Mouse (Mus musculus) forebrain, embryonic 15.5 days (tissue): ENCODE measurements around the gene Zdhhc1. TPM values are rescaled to one million over a fixed set of nuclear protein-coding genes. Genes with fewer than 3 reads are reported as not detected.
A peak's percentile ranks its signal among the peaks of the same experiment; 100 is the strongest.

Experiments used
- ATAC-seq: fragments of 200-750 bp; cut with Nextera tagmentation; replicated peaks from 2 replicates; pipeline ENCODE4 v1.8.0; 2017; ENCODE audit warnings: mild to moderate bottlenecking, moderate TSS enrichment, moderate library complexity
- H3K27ac ChIP-seq: fragments of 300-500 bp; sonication (generic); replicated peaks from 2 replicates; pipeline ENCODE4 v1.5.1; 2015; ENCODE audit warnings: mild to moderate bottlenecking, inconsistent platforms
- H3K27me3 ChIP-seq: fragments of 300-500 bp; sonication (generic); 2 replicates; pipeline ENCODE4 v1.6.1; 2015; ENCODE audit warnings: inconsistent platforms
- H3K36me3 ChIP-seq: fragments of 300-500 bp; sonication (generic); 2 replicates; pipeline ENCODE4 v1.6.1; 2015; ENCODE audit warnings: mild to moderate bottlenecking, inconsistent platforms
- H3K4me1 ChIP-seq: fragments of 300-500 bp; sonication (generic); 2 replicates; pipeline ENCODE4 v1.6.1; 2015; ENCODE audit warnings: inconsistent platforms
- H3K4me2 ChIP-seq: fragments of 300-500 bp; sonication (generic); replicated peaks from 2 replicates; pipeline ENCODE4 v1.6.1; 2015; ENCODE audit warnings: mild to moderate bottlenecking, inconsistent platforms
- H3K4me3 ChIP-seq: fragments of 300-500 bp; sonication (generic); 2 replicates; pipeline ENCODE4 v1.5.1; 2015; ENCODE audit warnings: mild to moderate bottlenecking, inconsistent platforms
- H3K9ac ChIP-seq: fragments of 300-500 bp; sonication (generic); replicated peaks from 2 replicates; pipeline ENCODE4 v1.6.1; 2015; ENCODE audit warnings: mild to moderate bottlenecking, inconsistent platforms
- H3K9me3 ChIP-seq: fragments of 300-500 bp; sonication (generic); 2 replicates; pipeline ENCODE4 v1.6.1; 2016; ENCODE audit warnings: inconsistent platforms
- WGBS: fragments of 180-500 bp; shearing (Covaris S2); methylation state at CpG from one replicate; pipeline ENCODE4 v1.1.7; 2015; ENCODE audit warnings: mixed read lengths; 5-methylcytosine and 5-hydroxymethylcytosine counted together
- polyA plus RNA-seq: library from polyadenylated mRNA; unstranded; fragments of >200 nt; fragmentation: Nextera tagmentation; extraction: Ambion mirVana; gene quantifications from 2 replicates; pipeline ENCODE4 v1.2.1, GENCODE M21; 2015

Gene Zdhhc1
- polyA plus RNA-seq, 1 experiment from 2014 or later: 31.3 TPM

DNA sequence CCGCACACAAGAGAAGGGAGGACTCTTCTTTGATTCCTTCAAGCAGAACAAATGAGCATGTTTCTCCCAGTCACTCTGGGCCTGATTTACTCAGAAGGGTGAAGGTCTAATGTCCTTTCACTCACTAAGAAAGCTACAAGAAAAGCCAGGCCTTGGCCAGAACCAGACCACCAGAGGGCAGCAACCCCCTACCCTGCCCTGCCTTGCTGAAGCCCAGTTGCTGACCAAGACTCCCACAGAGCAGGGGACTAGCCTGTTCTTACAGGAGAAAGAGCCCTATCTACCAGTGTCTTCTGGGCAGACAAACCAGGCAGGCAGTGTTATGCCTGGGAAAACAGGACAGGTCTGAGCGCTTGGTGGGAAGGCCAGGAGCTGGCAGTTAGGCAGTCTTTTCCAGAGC, 12.3 kb downstream of the Zdhhc1 start:
- no peak for ATAC-seq
- Histone ChIP-seq H3K36me3 (no peaks in the 10 kb centered on the region), H3K27me3 (no peaks in the 10 kb centered on the region), H3K4me3 (no peak overlapping the region), H3K4me1 (no peaks in the 10 kb centered on the region), H3K27ac (no peak overlapping the region), H3K4me2 (no peak overlapping the region), H3K9ac (no peak overlapping the region), H3K9me3 (no peaks in the 10 kb centered on the region)
- WGBS: 35% methylated on average over 2 of the region's 2 CpGs

DNA sequence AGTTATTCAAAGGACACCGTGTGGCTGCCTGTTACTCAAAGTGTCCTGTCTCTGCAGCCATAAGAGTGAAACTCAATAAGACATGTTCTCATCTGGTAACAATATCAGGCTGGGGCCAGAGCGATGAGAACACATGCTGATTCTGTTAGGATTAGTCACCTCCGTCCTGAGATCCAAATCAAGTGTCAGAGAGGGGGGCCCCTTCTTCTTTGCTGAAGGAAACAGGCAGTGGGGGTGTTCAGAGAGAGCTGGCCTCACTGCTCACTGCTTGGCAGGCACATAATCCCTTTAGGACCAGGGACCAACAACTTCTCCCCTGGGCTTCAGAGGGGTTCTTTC, 12.7 kb downstream of the Zdhhc1 start:
- Histone ChIP-seq H3K4me2 (no peak overlapping the region), H3K4me3 (no peak overlapping the region), H3K36me3 (no peaks in the 10 kb centered on the region), H3K27ac (no peak overlapping the region), H3K9me3 (no peaks in the 10 kb centered on the region), H3K27me3 (no peaks in the 10 kb centered on the region), H3K9ac (no peak overlapping the region), H3K4me1 (no peaks in the 10 kb centered on the region)
- no peak for ATAC-seq
- WGBS: 34% methylated on average over 3 of the region's 3 CpGs

DNA sequence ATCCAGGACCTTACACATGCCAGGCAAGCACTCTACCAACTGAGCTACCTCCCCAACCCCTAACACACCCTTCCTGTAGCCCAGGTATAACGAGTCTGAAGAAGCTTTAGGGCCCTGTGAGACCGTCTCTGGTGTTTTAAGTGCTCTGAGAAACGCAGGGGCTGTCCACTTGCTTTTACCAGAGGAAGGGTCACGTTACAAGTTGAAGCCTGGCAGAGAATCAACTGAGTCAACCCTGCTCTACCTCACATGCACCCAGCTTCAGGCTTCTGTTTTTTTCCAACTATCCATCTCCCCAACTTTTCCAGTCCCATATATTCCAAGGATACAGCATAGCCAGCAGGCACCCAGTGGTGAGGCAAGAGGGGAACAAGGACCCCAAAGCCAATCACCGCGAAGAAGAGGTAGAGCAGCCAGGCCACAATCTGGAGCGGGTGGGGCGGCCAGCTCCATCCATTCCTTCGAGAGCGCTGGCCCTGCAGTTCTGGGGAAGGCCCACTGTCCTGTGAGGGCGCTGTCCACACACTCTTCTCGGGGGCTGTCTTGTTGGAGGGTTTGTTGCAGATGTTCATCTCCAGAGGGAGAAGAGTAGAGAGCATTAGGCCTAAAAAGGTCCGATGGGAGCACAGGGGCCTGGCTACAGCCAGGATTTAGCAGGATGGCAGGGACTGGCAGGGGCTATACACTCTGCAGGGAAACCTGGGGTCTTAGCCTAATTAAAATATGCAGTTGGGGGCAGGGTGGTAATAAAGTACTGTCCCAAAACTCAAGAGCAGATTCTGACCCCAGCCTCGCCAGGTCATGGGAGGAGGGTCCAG, 13.3 kb downstream of the Zdhhc1 start:
- WGBS: 36% methylated on average over 14 of the region's 14 CpGs

DNA sequence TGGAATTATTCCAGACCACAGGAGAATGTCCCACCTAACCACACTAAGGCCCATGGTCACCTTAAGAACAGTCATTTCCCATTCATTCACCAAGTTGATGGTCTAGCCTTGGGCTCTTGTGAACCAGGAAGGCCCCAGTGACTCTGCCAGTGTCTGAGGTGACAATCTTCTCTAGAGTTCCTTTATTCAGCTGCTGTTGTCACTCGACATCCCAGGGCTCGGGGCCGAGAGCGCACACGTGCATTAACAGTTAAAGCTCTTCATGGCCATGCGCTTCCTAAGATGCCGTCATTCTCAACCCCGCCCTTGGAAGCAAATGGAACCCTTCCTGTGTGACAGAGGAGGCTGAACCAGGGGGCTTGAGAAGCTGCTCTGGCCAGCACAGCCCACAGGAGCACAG, 14.6 kb downstream of the Zdhhc1 start:
- H3K36me3 ChIP-seq: no peaks in the 10 kb centered on the region
- H3K4me1 ChIP-seq: no peaks in the 10 kb centered on the region
- H3K4me3 ChIP-seq: no peak overlapping the region
- no peaks in the 10 kb centered on the region for H3K9me3 ChIP-seq
- no peak overlapping the region for H3K4me2 ChIP-seq
- H3K27me3 ChIP-seq: no peaks in the 10 kb centered on the region
- 85% methylated on average over 8 of the region's 8 CpGs for WGBS
- H3K9ac ChIP-seq: no peak overlapping the region
- no peak overlapping the region for H3K27ac ChIP-seq
- ATAC-seq: no peak

More for the DNA sequence above, 13.3 kb downstream of the Zdhhc1 start:
- H3K9me3 ChIP-seq: no peaks in the 10 kb centered on the region
- H3K4me1 ChIP-seq: no peaks in the 10 kb centered on the region
- no peak overlapping the region for H3K9ac ChIP-seq
- no peak overlapping the region for H3K27ac ChIP-seq
- ATAC-seq: no peak; the same call in 1 of the 2 replicates
- H3K4me3 ChIP-seq: no peak overlapping the region
- no peaks in the 10 kb centered on the region for H3K36me3 ChIP-seq
- H3K4me2 ChIP-seq: no peak overlapping the region
- H3K27me3 ChIP-seq: no peaks in the 10 kb centered on the region

DNA sequence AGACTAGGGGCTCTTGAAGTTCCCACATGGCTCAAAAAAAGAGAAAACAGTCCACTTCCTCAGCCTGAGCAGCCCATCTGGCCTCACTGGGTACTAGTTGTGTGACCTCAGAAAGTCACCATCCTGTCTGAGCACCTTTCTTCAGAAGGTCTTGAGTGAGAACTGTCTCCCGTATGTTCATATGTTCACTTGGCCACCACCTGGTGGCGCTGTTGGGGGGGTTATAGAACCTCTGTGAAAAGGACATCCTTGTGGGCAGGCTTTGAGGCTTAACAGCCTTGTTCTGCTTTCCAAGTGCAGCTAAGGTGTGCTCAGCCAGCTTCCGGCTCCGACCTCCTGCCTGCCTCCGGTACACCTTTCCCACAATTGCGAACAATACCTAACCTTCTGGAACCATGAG, 15.2 kb downstream of the Zdhhc1 start:
- Histone ChIP-seq H3K4me2 (no peak overlapping the region), H3K9me3 (no peaks in the 10 kb centered on the region), H3K4me1 (no peaks in the 10 kb centered on the region), H3K27ac (no peak overlapping the region), H3K27me3 (no peaks in the 10 kb centered on the region), H3K9ac (no peak overlapping the region), H3K36me3 (no peaks in the 10 kb centered on the region), H3K4me3 (no peak overlapping the region)
- no peak for ATAC-seq
- WGBS: 65% methylated on average over 6 of the region's 6 CpGs

DNA sequence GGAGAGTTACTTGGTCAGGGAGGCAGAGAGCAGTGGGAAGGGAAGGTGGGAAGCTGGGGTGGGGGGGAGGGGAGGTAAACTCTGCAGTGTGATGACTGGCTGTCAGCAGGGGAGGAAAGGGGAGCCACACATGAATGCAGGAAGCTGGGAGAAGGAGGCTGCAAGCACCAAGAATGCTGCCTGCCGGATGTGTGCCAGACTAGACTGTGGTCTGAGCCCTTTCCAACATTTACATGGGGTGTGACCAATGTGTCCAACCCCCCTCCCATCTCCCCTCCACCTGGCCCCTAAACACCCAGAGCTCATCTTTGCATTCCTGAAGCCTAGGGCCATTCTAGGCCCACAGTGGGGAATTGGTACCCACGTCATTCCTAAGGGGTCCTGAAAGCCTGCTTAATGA, 15.7 kb downstream of the Zdhhc1 start:
- Histone ChIP-seq H3K36me3 (0 out of 2 replicates have a peak, but pooled peaks cover 3% of the 10 kb centered on the region), H3K9ac (no peak overlapping the region), H3K4me1 (no peaks in the 10 kb centered on the region), H3K27ac (no peak overlapping the region), H3K9me3 (no peaks in the 10 kb centered on the region), H3K27me3 (no peaks in the 10 kb centered on the region), H3K4me3 (no peak overlapping the region), H3K4me2 (no peak overlapping the region)
- ATAC-seq: no peak
- 29% methylated on average over 2 of the region's 2 CpGs for WGBS

DNA sequence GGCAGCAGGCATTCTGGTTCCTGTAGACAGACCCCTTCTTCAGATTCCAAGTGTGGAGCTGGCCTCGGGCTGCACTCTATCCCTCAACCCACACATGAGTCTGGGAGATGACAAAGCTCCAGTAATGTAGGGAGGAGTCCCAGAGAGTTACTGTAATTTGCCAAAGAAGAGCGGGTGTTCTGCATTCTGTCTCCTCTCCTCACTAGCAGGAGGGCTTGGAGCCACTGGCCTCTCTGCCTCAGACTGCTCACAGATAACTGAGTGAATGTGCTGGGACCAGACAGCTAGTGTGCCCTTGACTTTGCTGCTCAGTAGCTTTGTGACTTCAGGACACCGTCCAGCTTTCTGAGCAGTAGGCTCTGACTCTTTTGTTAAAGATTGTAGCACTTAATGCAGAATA, 18.9 kb downstream of the Zdhhc1 start:
- Histone ChIP-seq H3K4me2 (no peak overlapping the region), H3K27ac (no peak overlapping the region), H3K4me1 (peaks cover 18% of the 10 kb centered on the region), H3K27me3 (peaks cover 7% of the 10 kb centered on the region; the same call in 1 of the 2 replicates), H3K9ac (no peak overlapping the region), H3K4me3 (no peak overlapping the region), H3K9me3 (no peaks in the 10 kb centered on the region), H3K36me3 (0 out of 2 replicates have a peak, but pooled peaks cover 3% of the 10 kb centered on the region)
- ATAC-seq: no peak
- WGBS: 88% methylated on average over 3 of the region's 3 CpGs

DNA sequence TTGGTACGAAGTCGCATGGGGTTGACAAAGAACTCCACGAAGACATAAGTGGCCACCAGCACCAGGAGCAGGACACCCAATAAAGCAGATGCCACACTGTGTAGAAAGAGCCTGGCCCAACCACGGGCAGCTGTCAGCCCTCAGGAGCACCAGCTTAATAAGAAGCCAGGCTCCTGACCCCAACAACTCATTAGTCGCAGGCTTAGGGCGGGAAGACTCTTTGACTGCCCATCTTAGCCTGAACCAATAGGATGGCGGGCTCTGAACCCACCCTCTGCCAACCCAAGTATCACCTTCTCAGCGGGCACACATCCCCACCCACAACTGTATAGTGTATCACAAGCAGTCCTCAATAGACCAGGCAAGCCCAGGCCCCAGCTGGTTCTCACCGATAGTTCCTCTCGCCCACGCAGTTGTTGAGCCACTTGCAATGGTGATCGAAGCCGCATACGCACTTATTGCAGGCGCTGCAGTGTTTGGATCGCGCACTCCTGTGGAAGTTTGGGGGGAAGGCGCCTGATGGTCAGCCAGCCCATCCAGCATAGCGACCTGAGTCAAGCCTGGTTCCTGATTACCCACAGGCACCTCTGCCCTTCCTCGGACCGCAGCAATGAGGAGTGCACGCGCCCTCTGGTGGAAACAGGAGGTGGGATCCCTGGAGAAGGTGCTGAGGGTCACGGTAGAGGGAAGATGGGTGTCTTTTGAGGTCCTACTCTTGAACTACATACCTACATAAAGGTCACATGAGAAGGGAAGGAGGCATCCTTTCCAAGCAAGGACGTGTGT, 19.9 kb downstream of the Zdhhc1 start:
- ATAC-seq: no peak
- Histone ChIP-seq H3K9me3 (no peaks in the 10 kb centered on the region), H3K4me3 (no peak overlapping the region), H3K4me2 (no peak overlapping the region), H3K4me1 (peaks cover 23% of the 10 kb centered on the region), H3K27me3 (peaks cover 7% of the 10 kb centered on the region; the same call in 1 of the 2 replicates), H3K27ac (no peak overlapping the region), H3K9ac (no peak overlapping the region), H3K36me3 (0 out of 2 replicates have a peak, but pooled peaks cover 3% of the 10 kb centered on the region)
- 41% methylated on average over 25 of the region's 25 CpGs for WGBS

DNA sequence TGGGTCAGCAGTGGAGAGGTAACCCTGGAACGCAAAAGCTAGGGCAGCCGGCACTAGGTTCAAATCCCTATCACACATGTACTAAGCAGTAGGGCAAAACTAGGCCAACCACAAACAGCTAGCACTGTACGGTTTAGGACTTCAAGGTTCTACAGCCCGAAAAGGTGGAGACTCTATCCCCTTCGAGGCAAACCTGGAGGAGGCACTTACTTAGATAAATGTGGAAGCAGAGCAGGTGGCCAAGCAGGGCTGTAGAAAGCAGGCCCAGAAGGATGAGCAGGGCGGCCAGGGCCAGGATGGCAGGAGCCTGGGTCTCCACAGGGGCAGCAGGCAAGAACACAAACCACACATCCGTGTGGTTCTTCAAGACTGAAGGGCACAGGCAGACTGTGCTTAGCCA, 20.5 kb downstream of the Zdhhc1 start:
- Histone ChIP-seq H3K27ac (no peak overlapping the region), H3K9me3 (no peaks in the 10 kb centered on the region), H3K4me2 (no peak overlapping the region), H3K4me1 (peaks cover 29% of the 10 kb centered on the region), H3K36me3 (0 out of 2 replicates have a peak, but pooled peaks cover 3% of the 10 kb centered on the region), H3K27me3 (peaks cover 7% of the 10 kb centered on the region; the same call in 1 of the 2 replicates), H3K4me3 (no peak overlapping the region), H3K9ac (no peak overlapping the region)
- WGBS: 93% methylated on average over 7 of the region's 7 CpGs
- no peak for ATAC-seq

DNA sequence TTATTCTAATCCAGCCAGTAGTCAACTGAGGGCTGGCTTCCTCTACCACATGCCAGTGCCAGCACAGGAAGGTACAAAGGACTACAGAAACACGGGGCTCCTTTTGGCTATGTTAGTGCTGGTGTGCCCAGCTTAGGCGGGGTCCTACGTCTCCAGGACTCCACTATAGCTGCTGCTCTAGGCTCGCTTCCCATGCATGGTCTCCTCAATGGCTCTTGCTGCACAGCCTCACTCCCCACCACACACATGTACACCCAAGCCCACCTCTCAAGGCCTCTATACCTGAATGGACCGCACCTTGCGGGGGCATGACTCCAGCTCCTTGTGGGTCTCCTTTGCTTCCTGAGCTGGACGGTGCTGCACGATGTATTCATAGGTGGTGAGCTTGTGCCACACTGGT, 21.0 kb downstream of the Zdhhc1 start:
- no peak for ATAC-seq
- Histone ChIP-seq H3K4me2 (no peak overlapping the region), H3K27me3 (peaks cover 7% of the 10 kb centered on the region; the same call in 1 of the 2 replicates), H3K36me3 (0 out of 2 replicates have a peak, but pooled peaks cover 3% of the 10 kb centered on the region), H3K9me3 (no peaks in the 10 kb centered on the region), H3K4me1 (peaks cover 33% of the 10 kb centered on the region), H3K9ac (no peak overlapping the region), H3K4me3 (no peak overlapping the region), H3K27ac (no peak overlapping the region)
- 90% methylated on average over 8 of the region's 8 CpGs for WGBS

DNA sequence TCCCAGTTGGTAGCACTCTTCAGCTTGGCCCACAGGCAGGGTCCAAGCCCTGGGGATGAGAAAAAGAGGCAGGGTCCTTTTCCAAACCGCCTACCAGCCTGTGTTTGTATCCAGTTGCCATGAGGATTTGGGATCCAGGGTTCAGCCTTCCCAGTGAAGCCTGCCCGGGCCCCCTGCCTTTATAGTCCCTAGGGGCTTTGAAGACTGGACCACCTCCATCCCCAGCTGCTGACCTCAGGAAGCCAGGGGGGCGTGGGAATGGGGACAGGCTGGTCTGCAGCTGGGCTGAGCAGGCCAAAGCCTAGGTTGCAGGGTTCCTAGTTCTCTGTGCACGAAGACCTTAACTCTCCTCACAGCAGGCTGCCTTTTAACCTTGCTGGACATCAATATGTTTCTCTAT, 21.4 kb downstream of the Zdhhc1 start:
- H3K9ac ChIP-seq: 0 out of 2 replicates have a peak overlapping the region, but pooled peaks have one; percentile 14
- peaks cover 38% of the 10 kb centered on the region for H3K4me1 ChIP-seq

DNA sequence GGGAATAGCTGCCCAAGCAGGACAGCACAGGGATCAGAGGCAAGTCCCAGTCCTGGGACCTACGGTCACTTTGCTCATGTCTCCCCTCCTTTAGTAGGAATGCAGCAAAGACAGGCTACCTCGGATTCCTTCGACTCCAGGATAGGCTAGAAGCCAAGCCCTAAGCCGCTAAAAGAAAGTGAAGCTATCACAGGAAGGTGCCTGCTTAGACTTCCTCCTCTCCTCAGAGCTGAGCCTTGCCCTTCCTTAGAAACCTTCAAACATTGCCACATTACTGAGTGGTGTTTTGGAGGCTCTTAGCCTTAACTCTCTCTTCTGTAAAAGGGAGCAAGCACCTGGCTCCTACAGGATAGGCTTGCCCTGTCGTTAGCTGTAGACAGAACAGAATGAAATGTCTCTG, 22.0 kb downstream of the Zdhhc1 start:
- H3K27ac ChIP-seq: no peak overlapping the region
- H3K9ac ChIP-seq: 0 out of 2 replicates have a peak overlapping the region, but pooled peaks have one; percentile 14
- peaks cover 43% of the 10 kb centered on the region for H3K4me1 ChIP-seq
- no peak for ATAC-seq
- H3K36me3 ChIP-seq: 0 out of 2 replicates have a peak, but pooled peaks cover 3% of the 10 kb centered on the region
- 50% methylated on average over 5 of the region's 5 CpGs for WGBS
- H3K27me3 ChIP-seq: peaks cover 7% of the 10 kb centered on the region; the same call in 1 of the 2 replicates
- H3K4me2 ChIP-seq: peak overlapping the region; percentile 1; the same call in 1 of the 2 replicates
- H3K9me3 ChIP-seq: no peaks in the 10 kb centered on the region
- H3K4me3 ChIP-seq: no peak overlapping the region

More for the DNA sequence above, 21.4 kb downstream of the Zdhhc1 start:
- WGBS: 59% methylated on average over 4 of the region's 4 CpGs
- H3K27ac ChIP-seq: no peak overlapping the region
- no peaks in the 10 kb centered on the region for H3K9me3 ChIP-seq
- H3K36me3 ChIP-seq: 0 out of 2 replicates have a peak, but pooled peaks cover 3% of the 10 kb centered on the region
- no peak overlapping the region for H3K4me3 ChIP-seq
- no peak overlapping the region for H3K4me2 ChIP-seq
- no peak for ATAC-seq
- peaks cover 7% of the 10 kb centered on the region; the same call in 1 of the 2 replicates for H3K27me3 ChIP-seq
